Mouse (Mus musculus) thymus, adult 2 months (tissue): ENCODE data around the gene A3galt2. TPM values are rescaled to one million over a fixed set of nuclear protein-coding genes. Genes with fewer than 3 reads are reported as not detected.

ENCODE experiments used
- DNase-seq: peaks from one replicate; pipeline ENCODE4 v3.0.0; 2021
- H3K27ac ChIP-seq: fragments of 200-500 bp; 2 replicates; pipeline ENCODE4 v1.5.1; 2012; ENCODE audit warnings: low read length, control low read depth; ENCODE audit not compliant: control insufficient read depth, insufficient read depth
- H3K27me3 ChIP-seq: fragments of 200-500 bp; 2 replicates; pipeline ENCODE4 v1.6.1; 2012; ENCODE audit warnings: mild to moderate bottlenecking, low read length, moderate library complexity, mixed read lengths; ENCODE audit not compliant: control insufficient read depth, insufficient read depth
- H3K36me3 ChIP-seq: fragments of 200-500 bp; 2 replicates; pipeline ENCODE4 v1.6.1; 2012; ENCODE audit warnings: mild to moderate bottlenecking, low read length, moderate library complexity; ENCODE audit not compliant: control insufficient read depth, insufficient read depth
- H3K4me1 ChIP-seq: fragments of 200-500 bp; replicated peaks from 2 replicates; pipeline ENCODE4 v1.6.1; 2012; ENCODE audit warnings: low read length; ENCODE audit not compliant: control insufficient read depth, insufficient read depth
- H3K4me3 ChIP-seq: fragments of 200-500 bp; 2 replicates; pipeline ENCODE4 v1.5.1; 2012; ENCODE audit warnings: mild to moderate bottlenecking, low read length, control low read depth, moderate library complexity; ENCODE audit not compliant: control insufficient read depth, insufficient read depth
- CTCF ChIP-seq: fragments of 200-500 bp; IDR thresholded peaks from 2 replicates; pipeline ENCODE4 v1.5.1; 2012; ENCODE audit warnings: mild to moderate bottlenecking, control low read depth, low read length, moderate library complexity, borderline replicate concordance; ENCODE audit not compliant: control insufficient read depth, poor library complexity, insufficient read depth; ENCODE audit errors: extremely low read depth
- POLR2A ChIP-seq: fragments of 200-500 bp; IDR thresholded peaks from 2 replicates; pipeline ENCODE4 v1.6.1; 2012; ENCODE audit warnings: mild to moderate bottlenecking, low read length, control low read depth, moderate library complexity; ENCODE audit not compliant: control insufficient read depth, poor library complexity, insufficient read depth; ENCODE audit errors: extremely low read depth
- WGBS: fragments of 180-500 bp; shearing (Covaris S2); methylation state at CpG from one replicate; pipeline ENCODE4 v1.1.7; 2018; 5-methylcytosine and 5-hydroxymethylcytosine counted together
- polyA plus RNA-seq: library from polyadenylated mRNA; depleted of rRNA; stranded (reverse); fragments of >200 nt; gene quantifications from 2 replicates; pipeline ENCODE4 v1.2.3, GENCODE M21; 2012

Gene A3galt2
- polyA plus RNA-seq, 1 experiment = 1.6 TPM

DNA sequence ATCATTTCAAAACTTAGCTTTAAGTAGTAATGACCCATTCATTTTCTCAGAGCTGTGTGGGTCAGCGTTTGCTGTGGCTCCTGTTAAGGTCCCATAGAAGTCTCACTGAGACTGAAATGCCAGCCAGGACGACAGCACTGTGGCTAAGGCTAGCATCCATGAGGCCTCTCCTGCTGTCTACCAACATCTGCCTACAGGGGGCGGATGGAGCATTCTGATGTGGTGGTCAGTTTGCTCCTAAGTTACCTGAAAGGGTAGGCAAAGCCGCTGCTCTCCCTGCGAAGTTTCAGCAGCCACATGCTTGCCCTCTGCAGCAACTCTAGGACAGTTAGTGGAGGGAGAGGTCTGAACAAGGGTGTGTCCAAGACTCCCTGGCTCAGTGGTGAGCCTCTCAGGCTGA lies 4.2 kb upstream of the A3galt2 start:
- Histone ChIP-seq H3K36me3 (peaks cover 71% of the 10 kb centered on the region), H3K4me3 (no peak overlapping the region), H3K27me3 (no peaks in the 10 kb centered on the region), H3K27ac (no peak overlapping the region), H3K4me1 (no peaks in the 10 kb centered on the region)
- TF ChIP-seq CTCF (no peak), POLR2A (no peak)
- 95% methylated on average over 5 of the region's 5 CpGs for WGBS
- DNase-seq = no peak

DNA sequence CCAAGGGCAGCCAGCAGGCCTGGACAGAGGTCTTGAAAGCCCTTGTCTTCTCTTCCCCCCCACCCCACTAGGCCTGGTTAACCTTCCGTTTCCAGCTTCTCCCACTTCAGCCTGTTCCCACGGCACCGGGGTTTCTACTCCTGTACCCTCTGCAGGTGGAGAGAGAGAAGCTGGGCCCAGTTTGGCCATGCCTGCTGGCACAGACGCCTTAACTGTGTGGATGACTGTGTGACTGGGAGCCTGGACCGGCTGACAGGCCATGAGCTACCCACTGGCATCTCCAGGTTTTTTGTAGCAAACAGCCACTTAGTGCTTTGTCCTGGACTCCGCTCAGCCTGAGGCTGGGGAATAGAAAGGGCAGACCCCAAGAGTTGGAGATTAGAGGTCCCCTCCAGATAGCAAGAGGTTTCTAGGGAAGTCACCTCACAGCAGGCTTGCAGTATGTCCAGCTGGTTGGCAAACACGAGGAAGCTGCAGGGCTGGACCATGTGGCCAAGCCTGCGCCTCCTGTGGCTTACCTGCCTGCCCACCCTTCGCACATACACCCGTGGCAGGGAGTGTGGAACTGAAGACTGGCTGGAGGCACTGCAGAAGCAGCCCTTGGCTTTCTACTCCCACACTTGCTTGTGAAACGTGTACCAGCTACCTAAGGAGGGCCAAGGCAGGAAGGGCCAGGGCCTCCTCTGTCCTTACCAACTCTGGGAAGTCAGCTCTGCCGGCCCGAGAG lies 3.0 kb upstream of the A3galt2 start:
- 95% methylated on average over 13 of the region's 13 CpGs for WGBS
- Histone ChIP-seq H3K27ac (no peak overlapping the region), H3K36me3 (peaks cover 61% of the 10 kb centered on the region), H3K27me3 (no peaks in the 10 kb centered on the region), H3K4me3 (no peak overlapping the region), H3K4me1 (no peaks in the 10 kb centered on the region)
- TF ChIP-seq POLR2A = no peak
- no peak for TF ChIP-seq CTCF
- no peak for DNase-seq

DNA sequence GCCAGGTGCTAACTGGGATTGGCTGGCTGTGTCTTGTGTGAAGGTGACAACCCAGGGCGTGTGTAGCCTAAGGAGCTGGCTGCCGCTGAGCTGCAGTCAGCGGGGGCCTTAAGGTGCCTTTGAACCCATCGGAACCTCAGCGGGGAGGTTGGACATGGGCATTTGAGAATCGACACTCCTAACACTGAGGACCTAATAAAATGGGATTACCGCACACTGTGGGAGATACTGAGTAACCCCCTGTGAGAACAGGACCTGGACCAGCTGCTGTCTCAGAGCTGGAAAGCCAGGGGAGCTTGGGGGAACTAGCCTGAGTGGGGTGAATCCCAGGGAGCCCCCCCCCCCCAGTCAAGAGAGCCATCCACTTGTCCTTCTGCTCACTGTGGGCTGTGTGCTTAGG lies 1.6 kb upstream of the A3galt2 start:
- WGBS = 98% methylated on average over 7 of the region's 7 CpGs
- peaks cover 47% of the 10 kb centered on the region for H3K36me3 ChIP-seq
- no peak for TF ChIP-seq CTCF
- TF ChIP-seq POLR2A = no peak

DNA sequence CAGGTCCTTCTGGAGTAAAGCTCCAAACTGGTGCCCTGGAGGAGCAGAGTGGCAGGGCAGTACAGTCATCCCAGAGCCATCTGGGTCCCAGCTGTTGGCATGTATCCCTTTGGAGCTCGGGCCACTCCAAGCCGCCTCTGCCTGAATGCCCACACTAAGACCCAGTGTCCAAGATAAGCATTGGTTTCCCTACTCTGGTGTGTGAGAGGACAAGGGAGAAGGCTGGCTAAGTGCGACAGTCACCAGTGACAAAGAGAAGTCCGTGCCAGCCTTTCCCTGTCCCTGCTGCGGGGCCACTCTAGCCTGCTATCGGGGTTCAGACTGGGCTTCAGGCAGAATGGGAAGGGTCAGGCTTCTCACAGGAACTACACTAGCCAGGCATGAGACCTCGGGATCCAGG lies 736 bp downstream of the A3galt2 start:
- Histone ChIP-seq H3K4me1 (no peaks in the 10 kb centered on the region), H3K27ac (no peak overlapping the region), H3K36me3 (peaks cover 26% of the 10 kb centered on the region), H3K4me3 (no peak overlapping the region), H3K27me3 (no peaks in the 10 kb centered on the region)
- WGBS = 85% methylated on average over 7 of the region's 7 CpGs
- DNase-seq = no peak
- TF ChIP-seq CTCF (no peak), POLR2A (no peak)

More for the DNA sequence above, 1.6 kb upstream of the A3galt2 start:
- Histone ChIP-seq H3K4me3 (no peak overlapping the region), H3K27ac (no peak overlapping the region), H3K27me3 (no peaks in the 10 kb centered on the region), H3K4me1 (no peaks in the 10 kb centered on the region)
- no peak for DNase-seq

DNA sequence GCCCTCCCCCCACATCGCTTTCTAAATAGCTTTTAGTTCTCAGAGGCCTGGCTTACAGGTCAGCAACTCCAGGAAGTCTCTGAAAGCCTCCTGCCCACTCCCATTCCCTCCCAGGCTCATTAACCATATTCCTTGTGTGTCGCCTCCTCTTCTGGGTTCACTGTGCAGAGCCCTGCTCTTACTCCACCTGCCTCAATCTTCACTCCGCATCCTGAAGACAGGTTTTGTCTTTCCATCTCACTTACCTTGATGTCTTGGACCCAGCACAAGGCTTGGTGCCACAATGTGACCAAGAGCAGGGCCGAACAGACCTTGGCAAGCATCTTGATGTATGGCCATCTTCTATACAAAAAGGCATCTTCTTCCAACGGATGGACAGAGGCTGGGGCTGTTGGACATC lies 4.0 kb downstream of the A3galt2 start:
- 98% methylated on average over 5 of the region's 5 CpGs for WGBS
- Histone ChIP-seq H3K27me3 (no peaks in the 10 kb centered on the region), H3K4me3 (no peak overlapping the region), H3K27ac (no peak overlapping the region), H3K36me3 (no peaks in the 10 kb centered on the region), H3K4me1 (no peaks in the 10 kb centered on the region)
- TF ChIP-seq CTCF (no peak), POLR2A (no peak)
- DNase-seq = no peak

DNA sequence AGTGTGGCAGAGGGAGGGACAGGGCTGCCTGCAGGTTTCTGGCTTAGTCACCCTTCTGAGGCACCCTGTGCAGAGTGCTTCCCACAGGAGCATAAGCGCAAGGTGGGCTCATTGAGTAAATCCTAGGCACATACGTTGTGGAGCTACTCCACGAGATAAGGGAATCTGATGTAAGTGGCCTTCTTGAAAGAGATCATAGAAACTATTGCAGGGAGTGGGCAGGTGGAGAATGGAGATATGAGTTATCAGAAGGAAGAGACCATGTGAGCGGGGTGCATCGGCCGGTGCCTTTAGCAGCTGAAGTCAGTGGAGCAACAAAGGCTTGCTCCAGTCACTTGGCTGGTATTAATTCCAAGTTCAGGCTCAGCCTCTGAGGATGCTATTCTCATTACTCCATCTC lies 4.9 kb downstream of the A3galt2 start:
- WGBS = 96% methylated on average over 6 of the region's 6 CpGs
- Histone ChIP-seq H3K4me3 (no peak overlapping the region), H3K4me1 (no peaks in the 10 kb centered on the region), H3K27me3 (no peaks in the 10 kb centered on the region), H3K36me3 (no peaks in the 10 kb centered on the region), H3K27ac (no peak overlapping the region)
- no peak for DNase-seq
- TF ChIP-seq CTCF (no peak), POLR2A (no peak)

DNA sequence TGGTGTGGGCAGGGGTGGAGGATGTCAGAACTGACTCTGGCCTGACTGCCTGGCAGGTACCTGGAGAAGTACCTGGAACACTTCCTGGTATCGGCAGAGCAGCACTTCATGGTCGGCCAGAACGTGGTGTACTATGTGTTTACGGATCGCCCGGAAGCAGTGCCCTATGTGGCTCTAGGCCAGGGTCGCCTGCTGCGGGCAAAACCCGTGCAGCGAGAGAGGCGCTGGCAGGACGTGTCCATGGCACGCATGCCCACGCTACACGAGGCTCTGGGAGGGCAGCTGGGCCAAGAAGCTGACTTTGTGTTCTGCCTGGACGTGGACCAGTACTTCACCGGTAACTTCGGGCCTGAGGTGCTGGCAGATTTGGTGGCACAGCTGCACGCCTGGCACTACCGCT lies 11.8 kb downstream of the A3galt2 start:
- WGBS = 96% methylated on average over 20 of the region's 20 CpGs
- H3K4me3 ChIP-seq = no peak overlapping the region
- H3K36me3 ChIP-seq = no peaks in the 10 kb centered on the region
- H3K4me1 ChIP-seq = no peaks in the 10 kb centered on the region
- no peak for TF ChIP-seq CTCF
- no peak for TF ChIP-seq POLR2A
- DNase-seq = no peak
- no peak overlapping the region for H3K27ac ChIP-seq
- no peaks in the 10 kb centered on the region for H3K27me3 ChIP-seq
